Mouse (Mus musculus): ENCODE results near the gene Olfr350.

DNA sequence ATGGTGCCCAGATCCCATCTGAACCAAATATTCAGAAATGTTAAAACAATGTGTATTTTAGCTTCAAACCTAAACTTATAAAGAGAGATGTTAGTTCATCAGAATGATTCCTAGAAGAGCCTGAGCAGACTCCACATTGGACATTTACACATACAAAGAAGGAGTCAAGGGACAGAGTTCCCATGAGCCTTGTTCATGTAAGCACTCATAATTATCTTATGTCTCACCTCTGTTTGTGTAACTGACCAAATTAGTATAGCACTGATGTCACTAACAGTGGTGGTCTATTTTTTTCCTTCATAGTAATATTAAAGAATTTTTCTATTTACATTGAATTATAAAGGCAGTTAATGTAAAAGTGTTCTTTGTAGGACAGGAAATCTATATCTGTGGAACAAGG is 46.7 kb downstream of the Olfr350 start, which contains the start of gene Olfr353:
- TF ChIP-seq CTCF (IDR thresholded peaks at IDR 0.05; ENCODE audit: low read depth) = no peak
- no peak for TF ChIP-seq EP300 (IDR thresholded peaks at IDR 0.05; ENCODE audit: low read depth)
